Mouse (Mus musculus): ENCODE results near the gene Atp1a1. TPM values are rescaled to one million over a fixed set of nuclear protein-coding genes. Genes with fewer than 3 reads are reported as not detected.

Atp1a1 gene
- total RNA-seq, 1 experiment from 2014 or later = 861 TPM

DNA sequence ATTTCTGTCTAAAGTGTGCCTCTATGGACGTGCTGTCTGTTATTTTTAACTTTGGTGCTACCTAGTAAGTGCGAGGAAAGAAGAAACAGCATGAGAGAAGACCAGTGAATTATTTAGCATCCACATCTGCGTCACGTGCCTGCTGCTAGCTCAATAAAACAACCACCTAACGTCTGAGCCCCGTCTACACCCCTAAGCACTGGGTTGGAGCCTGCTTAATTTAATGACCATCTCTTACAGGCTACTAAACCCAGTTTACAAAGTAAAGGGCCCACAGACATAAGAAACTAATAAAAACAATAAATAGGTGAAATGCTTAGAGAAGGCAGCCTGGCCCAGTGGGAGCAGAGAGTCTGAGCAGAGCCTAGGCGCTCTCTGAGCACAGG lies 11.2 kb downstream of the Atp1a1 start:
- DNase-seq = no peak

DNA sequence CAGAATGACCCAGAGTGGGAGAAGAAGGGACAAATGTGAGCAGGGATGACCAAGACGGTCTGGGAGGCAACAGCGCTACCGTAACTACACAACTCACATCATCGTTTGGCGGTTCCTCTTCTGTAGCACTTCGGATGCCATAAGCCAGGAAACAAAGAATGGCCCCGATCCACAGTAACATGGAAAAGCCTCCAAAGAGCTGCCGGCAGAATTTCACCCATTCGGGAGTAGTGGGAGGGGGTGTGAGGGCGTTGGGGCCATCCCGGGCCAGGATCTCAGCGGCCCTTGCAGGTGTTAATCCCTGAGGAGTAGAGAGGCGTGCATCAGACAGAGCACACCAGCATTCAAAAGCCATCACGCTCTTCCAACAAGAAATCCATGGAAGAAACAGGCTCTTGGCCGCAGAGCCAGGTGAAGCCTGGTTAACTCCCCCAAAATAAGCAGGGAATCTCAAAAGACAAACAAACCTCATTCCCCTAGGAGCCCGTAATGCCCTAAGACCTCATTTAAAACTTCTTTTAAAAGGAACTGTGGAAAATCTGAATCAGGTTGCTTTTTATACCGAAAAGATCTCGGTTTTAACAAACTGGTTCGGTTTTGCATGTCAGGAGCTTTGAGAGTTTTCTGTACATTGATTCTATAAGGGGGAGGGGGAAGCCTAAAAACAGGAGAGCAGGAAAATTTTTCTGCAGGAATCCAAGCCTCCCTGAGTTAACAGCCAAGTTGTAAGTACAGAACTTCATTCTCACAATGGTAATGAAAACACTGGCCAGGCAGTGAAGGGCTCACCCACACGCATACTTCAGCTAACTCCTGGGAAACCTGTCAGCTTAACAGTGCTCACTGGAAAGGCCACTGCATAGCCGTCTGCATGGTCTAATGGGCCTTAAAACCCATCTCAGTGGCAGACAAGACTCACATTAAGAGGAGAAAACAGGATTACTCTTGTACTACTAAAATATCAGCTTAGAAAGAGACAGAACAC lies 11.9 kb downstream of the Atp1a1 start:
- no peak for DNase-seq

DNA sequence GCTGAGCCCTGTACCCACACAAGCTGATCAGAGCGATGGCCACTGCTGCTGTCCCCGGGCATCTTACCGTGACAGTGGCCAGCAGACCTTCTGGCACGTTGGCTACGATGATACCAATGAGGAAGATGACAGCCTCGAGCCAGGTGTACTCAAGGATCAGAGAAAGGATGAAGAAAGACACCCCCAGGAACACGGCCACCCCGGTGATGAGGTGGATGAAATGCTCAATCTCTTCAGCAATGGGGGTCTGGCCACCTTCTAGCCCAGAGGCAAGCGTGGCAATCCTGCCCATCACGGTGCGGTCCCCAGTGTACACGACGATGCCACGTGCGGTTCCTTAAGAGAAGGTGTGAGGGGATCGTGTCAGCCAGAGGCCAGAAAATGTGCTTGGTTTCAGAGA lies 14.1 kb downstream of the Atp1a1 start:
- no peak for DNase-seq

DNA sequence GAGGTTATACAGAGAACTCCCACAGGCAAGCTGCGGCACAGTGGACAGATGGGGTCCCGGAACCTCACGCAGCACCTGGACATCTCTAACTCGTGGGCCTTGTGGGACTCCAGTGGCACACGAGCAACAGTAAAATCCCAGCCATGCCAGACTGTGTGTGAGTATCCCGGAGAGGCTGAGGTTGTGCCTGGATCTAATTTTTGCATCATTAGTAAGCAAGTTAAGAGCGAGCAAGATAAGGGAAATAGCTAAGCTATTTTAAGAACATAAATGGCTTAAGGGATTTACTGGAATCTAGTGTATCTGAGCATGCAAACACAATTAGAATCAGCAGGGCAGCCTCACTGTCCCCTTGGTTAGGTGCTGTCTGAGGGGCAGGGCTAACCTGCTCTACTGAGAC lies 16.2 kb downstream of the Atp1a1 start:
- no peak for DNase-seq

DNA sequence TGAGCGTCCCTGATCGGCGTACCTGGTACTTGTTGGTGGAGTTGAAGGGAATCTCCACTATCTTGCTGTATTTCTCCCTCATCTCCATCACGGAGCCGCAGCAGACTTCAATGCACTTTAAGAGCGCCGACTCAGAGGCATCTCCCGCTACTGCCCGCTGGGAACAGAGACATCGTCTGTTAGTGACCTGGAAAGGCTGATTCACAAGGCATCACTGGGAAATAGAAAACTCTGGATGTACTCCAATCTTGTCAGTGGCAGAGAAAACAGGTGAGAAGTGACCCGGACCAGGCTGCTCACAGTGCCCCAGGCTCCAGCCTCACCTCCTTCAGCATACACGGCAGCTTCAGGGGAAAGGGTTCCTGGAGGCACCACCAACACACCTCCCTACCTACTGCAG lies 17.7 kb downstream of the Atp1a1 start:
- DNase-seq = no peak

DNA sequence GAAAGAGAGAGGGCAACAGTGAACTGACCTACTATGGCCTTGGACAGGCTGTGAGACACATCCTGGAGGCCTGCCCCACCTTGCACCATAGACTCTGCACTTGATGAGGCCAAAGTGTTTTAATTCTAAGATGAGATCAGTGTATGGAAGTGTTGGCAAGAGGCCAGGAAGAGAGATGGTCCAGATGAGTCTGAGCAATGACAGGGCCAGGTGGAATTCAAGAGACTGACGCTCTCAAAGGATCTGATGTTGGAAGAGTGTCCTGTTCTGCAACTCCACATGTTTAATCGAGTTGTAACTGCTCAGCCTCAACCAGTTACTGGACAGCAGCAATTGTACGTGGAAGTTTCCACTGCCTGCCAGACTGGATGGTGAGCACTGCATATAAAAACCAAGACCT lies 26.4 kb downstream of the Atp1a1 start:
- DNase-seq = no peak

DNA sequence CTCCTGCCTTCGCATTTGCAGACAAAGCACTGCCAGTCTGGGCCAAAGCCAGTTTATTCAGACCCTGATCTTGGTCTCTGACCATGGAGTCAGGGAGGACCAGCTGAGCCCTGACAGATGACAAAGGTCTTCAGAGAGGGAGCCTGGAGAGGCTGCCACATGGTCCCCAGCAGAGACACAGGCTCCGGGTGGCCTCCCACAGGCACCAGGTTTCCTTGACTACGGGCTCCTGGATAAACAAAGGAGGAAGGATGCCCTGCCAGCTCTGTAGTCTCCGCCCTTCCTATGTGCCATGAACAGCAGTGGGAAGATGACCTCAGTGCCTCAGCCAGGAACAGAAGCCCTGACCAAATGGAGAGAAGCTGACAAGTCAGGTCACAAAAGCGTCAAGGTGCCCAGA lies 27.1 kb downstream of the Atp1a1 start:
- DNase-seq = no peak

DNA sequence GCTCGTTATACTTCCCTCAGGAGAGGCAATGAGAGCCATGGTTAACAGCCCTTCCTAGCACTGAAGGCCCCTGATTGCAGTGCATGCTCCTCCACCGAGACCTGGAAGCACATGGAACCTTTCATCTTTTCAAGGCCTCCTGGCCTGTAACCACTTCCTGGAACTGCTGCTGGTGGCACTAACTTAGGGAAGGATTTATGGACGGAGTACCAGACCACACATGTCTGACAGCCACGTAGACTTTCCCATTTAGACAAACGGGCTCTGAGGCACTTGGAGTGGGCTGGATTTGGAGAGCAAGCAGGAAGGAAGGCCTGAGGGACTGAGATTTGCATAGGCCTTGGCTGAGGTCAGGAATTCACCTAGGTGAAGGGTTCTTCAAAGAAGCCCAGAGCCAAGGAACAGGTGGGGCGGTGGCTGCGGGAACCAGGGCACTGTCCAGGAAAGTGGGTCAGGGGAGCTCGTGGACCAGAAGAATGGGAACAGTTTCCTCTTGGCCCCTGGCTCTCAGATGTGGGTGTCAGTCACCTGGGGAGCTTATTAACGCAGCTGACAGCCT lies 28.9 kb downstream of the Atp1a1 start:
- DNase-seq = no peak

DNA sequence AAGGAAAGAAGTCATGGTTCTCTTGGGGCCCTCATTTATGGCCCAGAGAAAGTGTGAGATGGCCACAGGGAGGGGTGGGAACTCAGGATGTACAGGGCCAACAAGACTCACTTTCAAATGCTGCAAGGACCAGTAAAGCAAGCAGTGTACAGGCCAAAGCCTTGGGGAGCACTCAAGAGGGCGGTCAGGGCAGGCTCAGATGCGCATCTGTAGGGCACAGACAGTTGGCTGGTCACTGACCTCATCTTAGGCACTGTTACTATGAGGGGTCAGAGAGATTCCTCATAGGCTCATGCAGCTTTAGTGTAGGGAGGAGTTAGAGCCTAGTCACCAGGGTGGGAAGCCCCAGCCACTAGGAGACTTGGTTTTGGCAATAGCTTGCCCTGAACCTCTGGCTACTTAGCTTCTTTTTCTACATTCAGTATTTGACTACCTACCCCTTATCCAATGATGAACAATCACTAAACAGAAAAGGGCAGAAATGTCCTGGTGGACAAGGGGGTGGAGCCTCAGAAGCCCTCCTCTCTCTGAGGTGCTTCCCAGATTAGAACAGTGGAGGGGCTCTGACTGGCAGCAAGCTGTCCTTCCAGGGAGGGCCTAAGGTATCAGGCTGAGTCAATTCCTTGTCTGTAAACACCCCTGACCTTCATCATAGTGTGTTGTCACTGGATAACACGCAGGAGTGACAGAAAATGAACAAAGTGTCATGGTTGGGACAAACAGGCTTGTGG lies 29.9 kb downstream of the Atp1a1 start:
- no peak for DNase-seq

DNA sequence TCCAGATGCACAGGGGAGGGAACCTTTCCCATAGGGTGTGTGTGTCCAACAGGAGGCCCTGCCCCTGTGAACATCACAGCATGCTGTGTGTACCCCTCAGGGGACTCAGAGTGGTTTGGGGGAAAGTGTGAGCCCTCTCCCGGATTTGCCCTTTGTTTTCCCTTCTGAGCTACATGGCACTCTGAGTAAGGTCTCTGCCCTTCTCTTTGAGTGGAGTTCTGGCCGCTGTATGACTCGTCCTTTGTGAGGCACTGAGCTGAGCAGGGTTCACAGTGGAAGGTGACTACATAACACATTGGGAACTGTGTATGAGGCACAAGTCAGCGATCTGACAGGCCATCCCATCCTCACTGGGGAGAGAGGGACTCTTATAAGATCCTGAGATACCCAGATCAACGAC lies 31.5 kb downstream of the Atp1a1 start:
- DNase-seq = no peak

DNA sequence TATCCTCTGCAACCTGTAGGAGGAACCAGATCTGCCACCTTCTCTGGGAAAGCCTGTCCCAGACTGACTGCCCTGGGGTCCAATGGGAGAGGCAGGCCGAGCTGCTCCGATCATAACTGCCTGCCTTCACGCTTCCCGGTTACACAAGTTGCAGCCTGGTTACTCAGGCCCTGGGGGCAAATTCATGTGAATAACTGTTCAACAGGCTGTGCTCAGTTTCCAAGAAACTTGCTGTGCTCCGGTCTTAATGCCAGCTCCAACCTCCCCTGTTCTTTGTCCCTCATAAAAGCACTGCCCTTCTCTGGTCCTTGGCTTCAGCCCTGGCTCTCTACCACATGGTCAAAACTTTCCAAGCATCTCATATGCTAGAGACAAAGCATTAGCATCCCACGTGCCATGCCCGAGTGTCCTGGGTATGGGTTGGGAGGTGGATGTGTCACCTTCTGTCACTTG lies 32.3 kb downstream of the Atp1a1 start:
- DNase-seq = no peak

DNA sequence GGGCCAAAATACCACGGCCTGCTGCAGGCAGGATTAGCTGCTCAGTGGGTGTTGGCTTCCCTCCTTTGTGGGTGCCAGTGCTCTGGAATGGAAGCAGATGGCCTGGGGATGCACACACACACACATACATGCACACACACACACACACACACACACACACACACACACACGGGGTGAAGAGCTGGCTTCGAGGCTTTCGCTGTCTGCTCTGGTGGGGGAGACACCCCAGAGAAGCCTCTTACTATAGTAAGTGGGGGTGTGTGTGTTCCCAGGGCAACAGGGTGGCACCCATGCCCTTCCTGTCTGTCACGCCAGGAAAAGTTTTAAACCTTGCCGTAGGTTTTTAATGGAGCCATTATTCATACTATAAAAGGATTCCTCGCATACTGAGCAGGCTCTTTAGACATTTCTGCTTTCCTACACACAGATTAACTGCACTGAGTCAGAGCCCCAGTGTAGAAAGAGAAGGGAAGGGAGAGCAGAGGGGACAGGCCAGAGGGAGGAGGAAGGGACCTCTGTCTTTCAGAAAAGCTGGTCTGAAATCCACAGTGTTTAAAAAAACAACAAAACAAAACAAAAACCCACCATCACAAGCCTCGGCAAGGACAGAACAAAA lies 32.9 kb downstream of the Atp1a1 start:
- no peak for DNase-seq

DNA sequence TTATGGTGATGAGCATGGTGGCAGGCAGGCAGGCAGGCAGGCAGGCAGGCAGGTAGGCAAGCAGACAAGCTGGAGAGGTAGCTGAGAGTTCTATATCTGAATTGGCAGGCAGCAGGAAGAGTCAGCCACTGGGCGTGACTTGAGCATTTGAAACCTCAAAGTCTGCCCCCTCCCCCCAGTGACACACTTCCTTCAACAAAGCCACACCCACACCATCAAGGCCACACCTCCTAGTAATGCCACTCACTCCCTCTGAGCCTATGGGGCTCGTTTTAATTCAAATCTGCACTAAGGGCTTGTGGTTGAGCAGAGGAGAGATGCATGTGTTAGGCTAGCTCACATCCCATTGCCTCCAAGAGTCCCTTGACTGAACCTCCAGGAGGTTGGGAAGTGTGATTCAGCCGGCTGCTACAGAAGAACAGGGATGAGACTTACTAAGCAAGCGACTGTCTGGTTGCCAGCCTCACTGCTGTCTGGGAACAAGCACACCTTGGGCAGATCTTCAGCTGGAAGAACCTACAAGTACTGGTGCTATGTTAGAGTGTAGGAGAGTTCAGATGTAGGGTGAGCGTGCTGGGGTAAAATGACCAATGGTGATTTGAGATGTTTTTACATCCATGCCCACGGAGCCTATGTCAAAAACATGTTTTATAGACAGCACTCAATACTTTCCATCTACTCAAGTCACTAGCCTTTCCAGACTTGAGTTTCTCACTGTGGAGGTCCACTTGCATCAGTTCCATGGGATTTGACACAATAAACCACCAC lies 33.6 kb downstream of the Atp1a1 start:
- no peak for DNase-seq

DNA sequence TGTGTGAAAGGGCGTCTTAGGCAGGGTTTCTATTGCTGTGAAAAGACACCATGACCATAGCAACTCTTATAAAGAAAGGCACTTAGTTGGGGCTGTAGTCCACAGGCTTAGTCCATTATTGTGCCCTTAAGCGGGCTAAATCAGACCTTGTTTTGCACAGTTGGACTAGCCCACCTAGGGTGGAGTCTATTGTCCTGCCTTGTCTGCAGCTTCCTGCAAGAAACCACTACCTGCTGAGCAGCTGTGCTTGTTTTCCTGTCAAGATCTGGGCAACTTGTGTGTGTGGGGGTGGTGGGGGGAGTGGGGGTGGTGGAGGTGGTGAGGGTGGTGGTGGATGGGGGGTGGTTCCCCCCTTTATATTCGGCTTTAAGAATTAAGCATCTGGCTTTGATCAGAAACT lies 34.2 kb downstream of the Atp1a1 start:
- DNase-seq = no peak

DNA sequence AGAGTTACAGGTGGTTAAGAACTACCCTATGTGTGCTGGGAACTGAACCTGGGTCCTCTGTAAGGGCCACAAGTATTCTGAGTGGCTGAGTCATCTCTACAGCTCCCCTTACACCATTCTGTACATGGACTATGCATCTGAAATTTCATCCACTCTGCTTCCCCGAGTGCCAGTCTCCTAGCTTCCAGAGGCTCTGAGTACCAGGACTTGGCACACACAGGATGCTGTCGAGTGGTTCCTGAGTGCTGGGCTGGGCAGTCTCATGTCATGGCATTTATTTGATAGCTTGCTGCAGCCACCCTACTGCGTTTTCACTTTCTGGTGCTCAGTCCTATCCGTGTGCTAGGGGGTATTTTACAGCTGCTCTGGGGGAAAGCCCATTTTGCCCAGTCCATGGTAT lies 35.9 kb downstream of the Atp1a1 start:
- no peak for DNase-seq

DNA sequence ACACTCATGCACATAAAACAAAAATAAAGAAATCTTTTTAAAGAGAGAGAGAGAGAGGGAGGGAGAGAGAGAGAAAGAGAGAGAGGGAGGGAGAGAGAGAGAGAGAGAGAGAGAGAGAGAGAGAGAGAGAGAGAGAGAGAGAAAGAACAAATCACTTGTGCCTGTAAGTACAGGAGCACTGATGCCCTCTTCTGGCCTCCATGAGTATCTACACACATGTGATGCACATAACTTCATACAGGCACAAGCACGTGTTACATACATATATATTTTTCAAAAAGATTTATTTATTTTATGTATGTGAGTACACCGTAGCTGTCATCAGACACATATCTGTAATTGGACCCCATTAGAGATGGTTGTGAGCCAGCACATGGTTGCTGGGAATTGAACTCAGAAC lies 40.5 kb downstream of the Atp1a1 start:
- DNase-seq = no peak

DNA sequence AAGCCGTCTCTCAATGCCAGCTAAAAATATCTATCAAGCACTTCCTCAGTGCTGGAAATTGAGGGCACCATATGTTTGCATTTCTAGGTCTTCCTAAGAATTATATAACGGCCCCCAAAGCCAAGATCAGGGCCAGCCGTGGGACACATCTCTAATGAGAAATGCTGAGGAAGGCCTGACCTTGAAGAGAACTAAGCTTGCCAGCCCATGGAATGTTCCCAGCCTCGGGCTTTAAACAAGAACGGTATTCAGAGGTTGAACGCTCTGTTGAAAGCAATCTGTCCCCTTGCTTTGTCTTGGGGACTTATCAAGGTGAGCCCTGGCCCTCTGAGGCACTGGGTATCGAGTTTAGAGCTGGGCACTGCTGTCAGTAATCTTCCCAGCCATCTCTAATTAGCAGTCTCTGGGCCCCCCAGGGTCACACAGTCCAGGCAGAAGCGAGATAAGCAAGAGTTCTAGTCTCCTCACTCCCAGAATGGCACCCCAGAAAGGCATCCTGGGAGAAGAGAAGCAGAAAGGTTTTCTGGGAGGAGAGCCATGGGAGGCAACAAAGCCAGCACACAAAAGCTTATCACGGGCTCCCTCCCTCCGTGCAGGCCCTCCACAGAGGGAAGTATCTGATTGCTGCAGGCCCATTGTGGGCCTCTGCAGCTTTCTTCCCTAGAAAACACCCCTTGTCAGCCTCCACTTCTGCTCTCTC lies 41.8 kb downstream of the Atp1a1 start:
- DNase-seq = no peak

DNA sequence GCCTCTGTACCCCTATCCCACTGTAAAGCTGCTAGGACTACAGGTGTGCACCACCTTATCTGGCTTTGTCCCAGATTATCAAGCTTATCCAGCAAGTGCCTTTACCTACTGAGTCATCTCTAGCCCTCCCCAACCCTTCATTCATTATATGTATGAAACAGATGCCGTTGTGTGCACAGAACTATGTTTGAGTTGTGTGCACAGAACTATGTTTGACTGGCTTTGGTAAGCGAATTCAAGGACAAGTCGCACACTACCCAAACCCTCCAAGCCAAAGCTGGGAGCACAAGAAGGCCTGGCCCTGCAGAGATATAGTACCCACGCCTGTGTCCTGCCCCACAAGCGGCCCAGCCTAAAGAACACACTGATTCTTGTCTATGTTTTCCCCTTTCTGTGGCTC lies 42.5 kb downstream of the Atp1a1 start:
- no peak for DNase-seq

DNA sequence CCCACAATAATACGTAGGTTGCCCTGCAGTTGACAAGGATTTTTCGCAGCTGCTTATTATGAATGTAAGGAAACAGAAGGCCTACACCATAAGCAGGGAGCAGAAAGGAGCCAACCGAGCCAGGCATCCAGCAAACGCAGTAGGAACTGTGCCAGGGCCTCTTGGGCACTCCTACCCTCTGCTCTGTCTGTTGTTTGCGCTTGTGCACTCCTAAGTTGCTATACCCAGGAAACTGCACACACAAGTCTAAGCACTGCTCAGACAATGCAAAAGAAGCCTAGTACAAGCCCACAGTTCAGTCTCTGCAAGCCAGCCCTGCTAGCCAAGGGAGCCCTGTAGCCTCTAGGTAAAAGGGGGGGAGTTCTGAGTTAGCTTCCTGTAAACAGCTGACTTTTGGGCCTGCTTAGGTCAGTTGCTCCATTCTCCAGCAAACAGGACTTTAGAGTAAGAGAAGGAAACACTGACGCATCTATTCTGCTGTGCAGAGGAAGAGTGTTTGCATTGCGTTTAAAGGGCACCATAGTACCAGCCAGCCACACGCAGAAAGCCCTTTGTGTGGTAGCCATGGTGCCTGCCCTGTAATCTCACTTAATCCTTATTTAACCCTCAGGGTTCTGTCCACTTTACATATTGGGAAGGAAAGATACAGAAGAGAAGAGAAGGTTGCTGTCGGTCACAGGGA lies 43.5 kb downstream of the Atp1a1 start:
- DNase-seq = no peak

DNA sequence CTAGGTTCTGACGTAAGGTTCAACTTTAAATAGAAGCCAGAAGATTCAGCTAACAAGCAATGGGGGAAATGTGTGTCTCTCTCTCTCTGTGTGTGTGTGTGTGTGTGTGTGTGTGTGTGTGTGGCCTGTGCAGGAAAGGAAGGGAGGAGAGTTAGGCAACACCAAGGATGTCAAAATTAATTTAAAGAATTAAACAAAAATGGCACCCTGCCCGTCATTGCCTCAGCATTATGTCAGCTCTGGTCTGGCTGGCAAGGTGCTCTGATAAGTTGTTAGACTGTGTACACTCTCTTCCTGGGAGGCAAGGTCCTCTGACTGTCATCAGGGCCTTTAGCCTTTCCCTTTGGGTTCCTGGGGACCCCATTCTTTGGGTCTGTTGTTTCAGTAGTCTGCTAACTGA lies 47.8 kb downstream of the Atp1a1 start:
- DNase-seq = no peak

All from adrenal gland, postnatal 25 days (tissue).